Mouse (Mus musculus) G1E (cell line): Measurements from ENCODE around the gene Ak5.

Source experiments
- CTCF ChIP-seq: IDR thresholded peaks from 2 replicates; pipeline ENCODE4 v1.5.1; 2012; ENCODE audit warnings: low read depth, low read length, inconsistent platforms, mixed read lengths
- TAL1 ChIP-seq: conservative IDR thresholded peaks from 2 replicates; pipeline ENCODE4 v1.6.1; 2012; ENCODE audit warnings: low read depth, low read length, inconsistent platforms, mixed read lengths

GRCm38 (mm10) chr3:152596406-152597050 lies 71.6 kb downstream of the Ak5 start:
- TF ChIP-seq CTCF: no peak
- TF ChIP-seq TAL1: no peak
